Mouse (Mus musculus) MEL (cell line): ENCODE data around the gene Dock7. TPM values are rescaled to one million over a fixed set of nuclear protein-coding genes. Genes with fewer than 3 reads are reported as not detected.

Source experiments
- DNase-seq: peaks from one replicate; pipeline ENCODE4 v3.0.0; 2011; ENCODE audit warnings: low read depth, low spot score
- H3K27ac ChIP-seq: 2 replicates; pipeline ENCODE4 v1.5.1; 2012; ENCODE audit warnings: low read depth, mild to moderate bottlenecking, control low read depth, low read length, moderate library complexity; ENCODE audit not compliant: control insufficient read depth
- H3K27me3 ChIP-seq, 2 experiments: fragments of 150-350 bp in 1 of 2; sonication (generic) in 1 of 2; 2 replicates each; pipeline ENCODE4 v1.6.1; 2012; ENCODE audit warnings: low read length in 2 of 2, mild to moderate bottlenecking in 2 of 2, improper control_type of control experiment in 1 of 2, moderate library complexity in 1 of 2; ENCODE audit not compliant: insufficient read depth in 2 of 2, control insufficient read depth in 1 of 2
- H3K36me3 ChIP-seq, 2 experiments: 2 replicates each; pipeline ENCODE4 v1.6.1; 2012 to 2014; ENCODE audit warnings: low read length in 2 of 2, improper control_type of control experiment in 1 of 2, inconsistent platforms in 1 of 2, mild to moderate bottlenecking in 1 of 2; ENCODE audit not compliant: insufficient read depth in 2 of 2, control insufficient read depth in 1 of 2
- H3K4me1 ChIP-seq, 2 experiments: fragments of 150-350 bp in 1 of 2; sonication (generic) in 1 of 2; 2 replicates each; pipeline ENCODE4 v1.6.1; 2012; ENCODE audit warnings: low read length in 2 of 2, improper control_type of control experiment in 1 of 2, mild to moderate bottlenecking in 1 of 2; ENCODE audit not compliant: insufficient read depth in 2 of 2, control insufficient read depth in 1 of 2
- H3K4me3 ChIP-seq, 2 experiments: fragments of 150-350 bp in 1 of 2; sonication (generic) in 1 of 2; 2 replicates each; pipeline ENCODE4 v1.5.1; 2012; ENCODE audit warnings: low read depth in 2 of 2, low read length in 2 of 2, mild to moderate bottlenecking in 2 of 2, moderate library complexity in 2 of 2, control low read depth in 1 of 2, improper control_type of control experiment in 1 of 2; ENCODE audit not compliant: control insufficient read depth in 1 of 2, insufficient read depth in 1 of 2
- H3K79me2 ChIP-seq: 2 replicates; pipeline ENCODE4 v1.6.1; 2012; ENCODE audit warnings: mild to moderate bottlenecking, low read length, moderate library complexity; ENCODE audit not compliant: control insufficient read depth, poor library complexity, insufficient read depth
- H3K9ac ChIP-seq: 2 replicates; pipeline ENCODE4 v1.6.1; 2012; ENCODE audit warnings: low read depth, mild to moderate bottlenecking, control low read depth, low read length, moderate library complexity; ENCODE audit not compliant: control insufficient read depth, poor library complexity, severe bottlenecking
- H3K9me3 ChIP-seq: fragments of 150-350 bp; sonication (generic); replicated peaks from 2 replicates; pipeline ENCODE4 v1.6.1; 2012; ENCODE audit warnings: mild to moderate bottlenecking, low read length, improper control_type of control experiment, moderate library complexity; ENCODE audit not compliant: insufficient read depth
- BHLHE40 ChIP-seq: IDR thresholded peaks from 2 replicates; pipeline ENCODE4 v1.6.1; 2012; ENCODE audit warnings: low read depth, mild to moderate bottlenecking, inconsistent platforms, low read length, improper control_type of control experiment, borderline replicate concordance
- CHD1 ChIP-seq: IDR thresholded peaks from 2 replicates; pipeline ENCODE4 v1.6.1; 2012; ENCODE audit warnings: low read depth, mild to moderate bottlenecking, inconsistent platforms, low read length, improper control_type of control experiment
- CHD2 ChIP-seq: IDR thresholded peaks from 2 replicates; pipeline ENCODE4 v1.6.1; 2011; ENCODE audit warnings: low read length, improper control_type of control experiment
- E2F4 ChIP-seq: IDR thresholded peaks from 2 replicates; pipeline ENCODE4 v1.6.1; 2011; ENCODE audit warnings: low read depth, low read length, improper control_type of control experiment, borderline replicate concordance
- ETS1 ChIP-seq: IDR thresholded peaks from 2 replicates; pipeline ENCODE4 v1.6.1; 2012; ENCODE audit warnings: low read depth, mild to moderate bottlenecking, inconsistent platforms, low read length, improper control_type of control experiment, moderate library complexity
- HCFC1 ChIP-seq: IDR thresholded peaks from 2 replicates; pipeline ENCODE4 v1.6.1; 2012; ENCODE audit warnings: low read depth, mild to moderate bottlenecking, inconsistent platforms, low read length, improper control_type of control experiment, moderate library complexity
- MAZ ChIP-seq: IDR thresholded peaks from 2 replicates; pipeline ENCODE4 v1.6.1; 2012; ENCODE audit warnings: low read depth, mild to moderate bottlenecking, inconsistent platforms, low read length, improper control_type of control experiment
- TAL1 ChIP-seq: IDR thresholded peaks from 2 replicates; pipeline ENCODE4 v1.6.1; 2012; ENCODE audit warnings: mild to moderate bottlenecking, inconsistent platforms, low read length, moderate library complexity, mixed read lengths
- ZC3H11A ChIP-seq: IDR thresholded peaks from 2 replicates; pipeline ENCODE4 v1.6.1; 2012; ENCODE audit warnings: low read depth, mild to moderate bottlenecking, inconsistent platforms, low read length, improper control_type of control experiment
- ZMIZ1 ChIP-seq: IDR thresholded peaks from 2 replicates; pipeline ENCODE4 v1.6.1; 2012; ENCODE audit warnings: low read depth, mild to moderate bottlenecking, inconsistent platforms, low read length, improper control_type of control experiment, moderate library complexity
- polyA plus RNA-seq, 2 experiments: library from polyadenylated mRNA; stranded (reverse) in 1 of 2; unstranded in 1 of 2; fragments of >175 nt in 1 of 2; fragments of >200 nt in 1 of 2; gene quantifications; 2 replicates each; pipeline versions ENCODE4 v1.2.1 to v1.2.4; 2012; ENCODE audit warnings: low replicate concordance in 2 of 2, low read depth in 1 of 2; ENCODE audit not compliant: insufficient read length in 2 of 2, insufficient read depth in 1 of 2, missing spikeins in 1 of 2
- total RNA-seq: library from RNA; depleted of rRNA; stranded (reverse); fragments of 300-350 nt; gene quantifications from 2 replicates; pipeline ENCODE4 v1.2.3, GENCODE M21; 2012

Dock7 gene
- total and polyA plus RNA-seq, 3 experiments = 19.5 to 19.8 TPM; not detected in 1

DNA sequence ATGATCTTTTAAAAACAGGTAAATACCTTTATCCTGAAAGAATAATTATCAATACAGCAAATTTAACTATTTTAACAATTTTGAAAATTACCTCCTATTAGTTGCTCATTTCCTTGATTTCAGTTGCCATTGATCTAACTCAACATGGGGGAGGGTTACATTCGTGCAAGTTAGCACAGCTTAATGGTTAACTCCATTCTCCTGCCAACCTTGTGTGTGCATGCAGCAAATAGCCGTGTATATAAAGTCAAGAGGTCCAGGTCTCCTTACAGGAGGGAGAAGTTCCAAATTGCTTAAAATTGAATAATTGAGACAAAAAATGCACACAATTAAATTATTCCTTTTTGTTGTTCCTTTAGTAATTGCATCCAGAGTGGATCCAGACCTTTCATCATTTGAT is 90.0 kb downstream of the Dock7 start, which contains the start of gene Angptl3:
Gene Angptl3, plus strand, starts transcription at position 269 of the 400 bp plus-strand sequence.
- no peaks in the 10 kb centered on the region for H3K79me2 ChIP-seq
- no peak within 1 kb of the TSS for H3K4me3 ChIP-seq
- no peaks in the 10 kb centered on the region; a peak in 1 of 4 replicates for H3K4me1 ChIP-seq
- H3K27me3 ChIP-seq = no peaks in the 10 kb centered on the region
- no peak within 1 kb of the TSS for H3K9ac ChIP-seq
- H3K36me3 ChIP-seq = no peaks in the 10 kb centered on the region
- no peak for DNase-seq
- no peaks in the 10 kb centered on the region for H3K9me3 ChIP-seq
- no peak within 1 kb of the TSS for H3K27ac ChIP-seq
- TF ChIP-seq HCFC1 = no peak
- no peak for TF ChIP-seq BHLHE40

DNA sequence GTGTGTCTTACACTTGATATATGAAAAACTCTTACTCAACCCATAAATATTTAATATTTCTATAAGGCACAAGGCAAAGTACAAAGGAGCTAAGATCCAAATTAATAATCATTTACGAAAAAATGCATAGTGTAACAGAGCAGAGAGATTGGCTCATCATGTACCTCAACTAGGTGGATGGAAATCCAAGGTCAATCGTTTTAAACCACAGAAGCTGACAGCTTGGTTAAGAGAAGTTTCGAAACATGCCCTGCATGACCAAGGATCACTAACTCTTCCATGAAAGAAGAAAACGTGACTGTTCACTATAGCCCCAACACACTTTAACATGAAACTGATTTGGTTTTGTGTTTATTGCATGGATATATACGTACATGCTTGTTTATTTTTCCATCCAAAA is 92.3 kb downstream of the Dock7 start:
- Histone ChIP-seq H3K36me3 (no peaks in the 10 kb centered on the region), H3K9ac (no peak overlapping the region), H3K27me3 (no peaks in the 10 kb centered on the region), H3K4me3 (no peak overlapping the region), H3K9me3 (no peaks in the 10 kb centered on the region), H3K79me2 (no peaks in the 10 kb centered on the region), H3K27ac (no peak overlapping the region), H3K4me1 (no peaks in the 10 kb centered on the region; a peak in 1 of 4 replicates)
- TF ChIP-seq TAL1 = no peak
- TF ChIP-seq CHD2 = no peak
- no peak for TF ChIP-seq ETS1
- TF ChIP-seq ZC3H11A = no peak
- no peak for TF ChIP-seq ZMIZ1
- TF ChIP-seq BHLHE40 = no peak
- no peak for TF ChIP-seq MAZ
- TF ChIP-seq CHD1 = no peak
- no peak for TF ChIP-seq HCFC1
- no peak for DNase-seq

DNA sequence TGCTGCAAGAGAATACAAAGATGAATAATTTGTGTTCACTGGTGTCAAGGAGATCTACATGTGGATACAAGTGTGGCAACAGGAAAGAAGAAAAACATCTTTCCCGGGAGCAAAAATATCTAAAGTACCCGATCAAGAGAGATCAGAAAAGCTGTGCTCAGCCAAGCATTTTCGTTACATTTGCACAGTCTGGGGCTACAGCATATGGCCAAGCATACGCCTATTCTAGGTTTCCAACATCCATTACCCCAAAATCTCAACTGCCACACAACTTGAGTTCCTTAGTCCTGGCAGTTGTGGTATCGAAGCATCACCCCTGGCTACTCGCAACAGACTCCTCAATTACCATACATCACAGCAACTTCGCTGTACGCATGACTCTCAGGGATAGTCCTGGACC is 98.5 kb downstream of the Dock7 start:
- Histone ChIP-seq H3K9ac (no peak overlapping the region), H3K79me2 (no peaks in the 10 kb centered on the region), H3K4me1 (no peaks in the 10 kb centered on the region), H3K9me3 (no peaks in the 10 kb centered on the region), H3K4me3 (no peak overlapping the region), H3K27ac (no peak overlapping the region), H3K36me3 (no peaks in the 10 kb centered on the region), H3K27me3 (no peaks in the 10 kb centered on the region)
- DNase-seq = no peak
- no peak for TF ChIP-seq E2F4
